Mouse (Mus musculus): ENCODE data around the gene Tmem185a. TPM values are rescaled to one million over a fixed set of nuclear protein-coding genes. Genes with fewer than 3 reads are reported as not detected.
"Not testable (repeated sequence)": the region's sequence is repeated elsewhere in the genome, so short reads cannot be mapped to it uniquely, and the experiment has no call there.

The Tmem185a gene
- polyA plus RNA-seq, 1 experiment from 2014 or later = 24.0 TPM

- Histone ChIP-seq H3K9ac (ENCODE audit: low read depth, low read length) (no peak overlapping the region), H3K9me3 (ENCODE audit: control insufficient read depth, low read length) (no peaks in the 10 kb centered on the region), H3K27ac (ENCODE audit: low read depth, low read length) (no peak overlapping the region), H3K27me3 (replicated peaks; ENCODE audit: control insufficient read depth, insufficient read depth, low read length) (no peaks in the 10 kb centered on the region), H3K36me3 (ENCODE audit: control insufficient read depth, insufficient read depth, low read length) (no peaks in the 10 kb centered on the region), H3K4me1 (replicated peaks; ENCODE audit: control insufficient read depth, insufficient read depth, low read length) (no peaks in the 10 kb centered on the region), H3K4me2 (no peak overlapping the region), H3K4me3 (ENCODE audit: low read depth, low read length) (no peak overlapping the region)
- no peak for ATAC-seq (replicated peaks; ENCODE audit: low FRiP score)
- 80% methylated on average over 5 of the region's 5 CpGs for WGBS
- no peak for DNase-seq (ENCODE audit: low spot score)
Observed at GRCm38 (mm10) chrX:70463621-70464020, 13.4 kb downstream of the Tmem185a start.

GRCm38 (mm10) chrX:70452359-70452758, 24.6 kb downstream of the Tmem185a start:
- not testable (repeated sequence) for H3K4me2 ChIP-seq; H3K27ac ChIP-seq (ENCODE audit: low read depth, low read length); H3K9me3 ChIP-seq (ENCODE audit: control insufficient read depth, low read length); H3K4me1 ChIP-seq (replicated peaks; ENCODE audit: control insufficient read depth, insufficient read depth, low read length); H3K9ac ChIP-seq (ENCODE audit: low read depth, low read length); H3K36me3 ChIP-seq (ENCODE audit: control insufficient read depth, insufficient read depth, low read length); DNase-seq (ENCODE audit: low spot score); H3K27me3 ChIP-seq (replicated peaks; ENCODE audit: control insufficient read depth, insufficient read depth, low read length); ATAC-seq (replicated peaks; ENCODE audit: low FRiP score); H3K4me3 ChIP-seq (ENCODE audit: low read depth, low read length)
- WGBS = no CpG with 5 or more reads among the region's 1 CpGs

- WGBS = 54% methylated on average over 3 of the region's 3 CpGs
- not testable (repeated sequence) for H3K4me3 ChIP-seq (ENCODE audit: low read depth, low read length); H3K36me3 ChIP-seq (ENCODE audit: control insufficient read depth, insufficient read depth, low read length); H3K9me3 ChIP-seq (ENCODE audit: control insufficient read depth, low read length); H3K4me1 ChIP-seq (replicated peaks; ENCODE audit: control insufficient read depth, insufficient read depth, low read length); H3K27ac ChIP-seq (ENCODE audit: low read depth, low read length); DNase-seq (ENCODE audit: low spot score); ATAC-seq (replicated peaks; ENCODE audit: low FRiP score); H3K4me2 ChIP-seq; H3K27me3 ChIP-seq (replicated peaks; ENCODE audit: control insufficient read depth, insufficient read depth, low read length); H3K9ac ChIP-seq (ENCODE audit: low read depth, low read length)
Observed at GRCm38 (mm10) chrX:70425473-70425872, 51.5 kb downstream of the Tmem185a start.

Other genes starting within 250 kb of the Tmem185a start
- 0.78 and 1.2 TPM in 2 replicates for gene Ids, start 112.1 kb downstream of the Tmem185a start, polyA plus RNA-seq (2014; fragmentation: Nextera tagmentation; extraction: Ambion mirVana)
- 16.5 and 18.2 TPM in 2 replicates for gene 1110012L19Rik, start 91.3 kb downstream of the Tmem185a start, polyA plus RNA-seq (2014; fragmentation: Nextera tagmentation; extraction: Ambion mirVana)

All from liver, embryonic 11.5 days (tissue).